Mouse (Mus musculus) right cerebral cortex, adult 2 months (tissue): Measurements from ENCODE around the gene Atp2a2.
"Not testable (repeated sequence)": the region's sequence is repeated elsewhere in the genome, so short reads cannot be mapped to it uniquely, and the experiment has no call there.

ENCODE experiments used
- DNase-seq, 2 experiments: peaks; one replicate each; pipeline ENCODE4 v3.0.0; 2021 to 2022; ENCODE audit warnings: low spot score in 2 of 2

The Atp2a2 gene

DNA sequence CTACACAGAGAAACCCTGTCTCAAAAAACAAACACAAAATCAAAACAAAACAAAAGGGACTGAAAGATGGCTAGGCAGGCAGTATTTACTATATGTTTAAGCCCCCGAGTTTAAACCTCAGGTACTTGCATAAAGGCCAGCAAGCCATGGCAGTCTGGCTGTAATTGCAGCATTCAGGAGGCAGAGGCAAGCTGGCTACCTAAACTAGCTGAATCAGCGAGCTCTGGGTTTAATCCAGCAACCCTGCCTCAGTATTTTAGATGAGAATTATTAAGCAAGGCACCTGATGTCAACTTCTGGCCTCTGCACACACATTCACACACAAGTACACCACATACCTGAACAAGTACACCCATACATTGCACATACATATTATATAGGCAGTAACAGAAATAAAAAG is 4.0 kb downstream of the Atp2a2 start:
- DNase-seq = peak in 1 of 2 experiments; percentile 26

DNA sequence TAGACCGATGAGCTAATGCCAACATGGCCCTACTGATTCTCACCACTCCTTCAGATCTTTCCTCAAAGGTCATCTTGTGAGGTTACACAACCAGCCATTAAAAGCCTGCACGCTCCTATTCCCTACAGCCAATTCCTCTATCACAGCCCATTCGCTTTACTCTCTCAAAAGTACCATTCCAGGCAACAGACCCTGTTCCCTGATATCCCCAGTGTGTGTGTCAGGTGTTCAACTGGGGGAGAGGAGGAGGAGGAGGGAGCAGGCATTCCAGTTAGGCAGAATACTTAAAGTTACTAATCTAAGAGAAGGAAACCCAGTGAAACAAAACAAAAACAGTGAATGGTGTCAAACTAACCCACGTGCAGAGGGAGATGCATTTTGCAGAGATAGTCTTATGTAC is 5.0 kb downstream of the Atp2a2 start:
- no peak for DNase-seq

DNA sequence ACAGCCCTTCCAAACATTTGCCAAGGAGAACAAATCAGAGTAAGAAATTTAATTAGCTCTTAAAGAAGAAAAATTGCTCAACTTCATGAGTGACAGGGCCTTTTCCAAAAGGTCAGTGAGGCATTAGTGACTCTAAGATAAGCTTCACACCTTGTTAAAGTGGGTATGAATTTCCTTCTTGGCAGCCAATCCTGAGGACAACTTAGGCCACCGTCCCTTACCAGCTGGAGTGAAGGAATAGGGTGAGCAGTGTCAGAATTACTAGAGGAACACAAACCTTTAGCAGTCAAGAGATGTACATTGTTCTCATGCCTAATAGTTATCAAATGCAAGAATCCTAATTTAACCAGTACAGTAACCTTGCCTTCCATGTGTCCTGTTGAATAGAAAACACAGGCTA is 7.6 kb downstream of the Atp2a2 start:
- no peak for DNase-seq

DNA sequence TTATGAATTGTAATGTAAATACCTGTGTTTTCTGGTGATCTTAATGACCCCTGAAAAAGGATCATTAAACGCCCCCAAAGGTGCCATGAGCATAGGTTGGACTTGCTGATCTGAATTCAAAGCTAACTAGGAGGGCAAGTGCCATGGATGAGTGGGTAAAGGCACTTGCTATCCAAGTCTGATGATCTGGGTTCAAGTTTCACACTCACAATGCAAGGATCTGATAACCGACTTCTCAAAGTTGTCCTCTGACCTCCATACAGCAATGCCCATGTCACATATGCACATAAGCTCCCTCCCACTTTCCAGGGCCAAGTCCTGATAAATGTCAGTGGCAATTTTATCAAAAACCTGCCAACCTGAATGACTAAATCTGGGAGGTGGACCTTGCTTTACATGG is 9.0 kb downstream of the Atp2a2 start:
- DNase-seq = no peak

DNA sequence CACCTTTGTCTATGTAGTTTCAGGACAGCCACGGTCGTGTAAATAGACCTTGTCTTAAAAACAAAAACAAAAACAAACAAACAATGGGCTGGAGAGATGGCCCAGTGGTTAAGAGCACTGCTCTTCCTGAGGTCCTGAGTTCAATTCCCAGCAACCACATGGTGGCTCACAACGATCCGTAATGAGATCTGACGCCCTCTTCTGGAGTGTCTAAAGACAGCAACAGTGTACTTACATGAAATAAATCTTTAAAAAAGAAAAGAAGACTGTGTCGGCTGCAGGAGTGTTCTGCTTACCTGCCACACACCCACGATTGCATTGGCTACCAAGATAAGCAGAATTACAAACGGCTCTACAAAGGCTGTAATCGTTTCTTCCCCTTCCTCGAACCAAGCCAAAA is 10.6 kb downstream of the Atp2a2 start:
- DNase-seq = no peak

DNA sequence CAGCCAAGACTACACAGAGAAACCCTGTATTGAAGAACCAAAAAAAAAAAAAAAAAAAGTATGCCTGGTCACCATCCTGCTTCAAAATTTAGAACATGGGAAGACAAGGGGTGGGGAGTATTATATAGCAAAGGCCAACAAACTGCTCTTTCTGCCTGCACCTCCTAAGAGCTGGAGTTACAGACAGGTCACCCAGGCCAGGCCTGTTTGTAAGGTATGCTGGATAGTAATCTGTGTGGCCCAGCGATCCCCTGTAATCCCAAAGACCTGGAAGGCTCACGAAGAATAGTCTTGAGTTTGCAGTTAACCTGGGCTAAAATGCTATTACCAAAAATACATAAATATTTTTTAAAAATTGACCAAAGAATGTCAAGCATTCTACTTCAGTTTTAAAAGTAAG is 11.9 kb downstream of the Atp2a2 start:
- no peak for DNase-seq

DNA sequence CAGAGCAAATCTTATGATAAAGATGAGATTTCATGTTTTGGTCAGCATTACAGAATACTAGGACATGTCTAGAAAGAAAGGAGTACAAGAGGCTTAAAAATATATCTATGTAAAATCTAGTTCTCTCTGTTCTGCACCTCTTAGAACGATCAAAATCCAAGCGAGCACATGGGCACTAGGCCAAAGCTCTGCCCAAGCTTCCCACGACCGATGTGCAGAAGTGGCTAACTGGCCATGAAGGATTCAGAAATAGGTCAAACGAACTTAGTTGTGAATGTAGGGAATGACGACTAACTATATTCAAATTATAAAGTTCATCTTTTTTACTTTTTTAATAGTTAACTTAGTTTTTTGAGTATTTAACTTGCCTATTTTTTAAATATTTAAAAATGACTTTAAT is 14.2 kb downstream of the Atp2a2 start:
- no peak for DNase-seq

DNA sequence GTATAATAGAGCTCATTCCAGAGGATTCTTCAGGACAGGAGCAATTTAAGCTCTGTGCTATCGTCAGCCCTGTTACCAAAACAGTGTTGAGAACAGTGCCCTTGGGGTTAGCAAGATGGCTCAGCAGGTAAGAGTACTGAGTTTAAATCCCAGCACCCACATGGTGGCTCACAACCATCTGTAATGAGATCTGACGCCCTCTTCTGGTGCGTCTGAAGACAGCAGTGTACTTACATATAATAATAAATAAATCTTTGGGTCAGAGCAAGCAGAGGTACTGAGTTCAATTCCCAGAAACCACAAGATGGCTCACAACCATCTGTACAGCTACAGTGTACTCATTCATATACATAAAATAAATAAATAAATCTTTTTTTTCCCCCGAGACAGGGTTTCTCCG is 15.8 kb downstream of the Atp2a2 start:
- not testable (repeated sequence) for DNase-seq

DNA sequence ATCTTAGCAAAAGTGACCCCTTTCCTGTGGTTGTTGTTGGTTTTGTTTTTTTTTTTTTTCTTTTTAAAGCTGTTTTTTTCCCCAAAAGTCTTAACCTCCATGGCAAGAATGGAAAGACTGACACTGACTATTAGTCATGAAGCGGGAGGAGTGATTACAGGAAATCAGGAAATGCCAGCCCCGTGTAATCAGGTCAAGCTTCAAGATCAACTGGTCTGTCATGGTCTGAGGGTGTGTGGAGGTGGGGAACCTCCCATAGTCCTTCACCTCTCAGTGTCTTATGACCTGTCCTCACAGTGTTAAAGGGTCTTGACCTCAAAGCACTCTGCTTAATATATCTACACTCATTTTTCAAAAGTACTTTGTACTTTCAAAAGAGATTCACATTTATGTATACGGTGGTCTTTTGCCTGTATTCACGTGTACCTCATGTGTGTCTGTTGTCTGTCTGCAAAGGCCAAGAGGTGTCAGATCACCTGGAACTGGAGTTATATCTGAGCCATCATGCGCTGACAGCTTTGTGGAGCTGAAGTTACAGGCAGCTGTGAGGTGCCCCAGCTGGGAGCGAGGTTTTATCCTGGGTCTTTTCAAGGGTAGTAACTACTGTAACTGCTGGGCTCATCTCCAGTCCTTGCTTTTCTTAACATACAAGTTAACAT is 19.2 kb downstream of the Atp2a2 start:
- DNase-seq = no peak

DNA sequence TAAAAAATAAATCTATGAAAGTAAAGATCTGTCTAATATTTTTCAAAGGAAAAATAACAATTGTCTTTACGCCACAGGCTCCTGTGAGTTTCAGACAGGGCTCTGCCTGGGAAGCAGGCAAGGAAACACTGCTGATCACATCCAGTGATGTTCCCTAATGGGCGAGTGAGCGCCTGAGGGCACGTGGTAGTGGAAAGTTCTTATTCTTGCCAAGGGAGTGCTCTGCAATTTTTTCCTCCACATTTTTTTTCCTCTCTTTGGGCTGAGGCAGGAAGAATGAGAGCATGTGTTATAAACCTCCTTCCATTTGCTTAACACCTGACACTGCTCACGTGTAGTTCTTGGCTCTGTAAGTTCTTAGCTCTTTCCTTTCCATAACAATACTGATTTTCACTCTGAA is 20.2 kb downstream of the Atp2a2 start:
- DNase-seq = no peak

DNA sequence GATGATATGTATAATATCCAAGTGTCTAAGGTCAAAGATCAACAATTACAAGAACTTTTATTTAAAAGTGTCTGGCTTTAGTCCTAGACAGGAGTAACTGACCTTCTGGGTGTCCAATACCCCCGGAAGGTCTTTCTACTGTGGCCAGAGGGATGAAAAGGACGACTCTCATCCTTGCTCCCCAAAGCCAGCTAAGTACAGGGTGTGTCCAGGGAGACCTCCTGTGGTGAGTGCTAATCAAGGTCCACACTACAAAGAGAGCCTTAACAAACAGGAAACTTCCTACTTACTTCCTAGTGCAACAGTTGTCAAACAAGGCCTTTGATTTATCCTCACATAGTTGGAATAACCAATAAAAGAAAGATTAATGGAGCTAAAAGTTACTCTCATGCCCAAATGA is 22.9 kb downstream of the Atp2a2 start:
- DNase-seq = no peak

DNA sequence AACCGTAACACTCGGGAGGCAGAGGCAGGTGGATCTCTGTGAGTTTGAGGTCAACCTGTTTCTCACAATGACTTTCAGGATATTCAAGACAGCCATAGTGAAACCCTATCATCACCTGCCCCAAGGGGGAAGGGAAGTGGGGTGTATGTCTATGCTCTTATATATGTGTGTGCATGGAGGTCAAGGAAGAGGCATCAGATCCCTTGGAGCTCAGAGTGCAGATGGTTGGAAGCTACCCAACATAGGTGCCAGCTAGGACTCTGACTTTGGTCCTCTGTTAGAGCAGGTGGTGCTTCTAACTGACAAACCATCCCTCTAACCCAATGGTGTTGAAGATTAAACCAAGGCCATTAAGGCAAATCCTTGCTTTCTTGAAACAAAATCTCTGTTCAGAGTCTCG is 24.5 kb downstream of the Atp2a2 start:
- DNase-seq = no peak

DNA sequence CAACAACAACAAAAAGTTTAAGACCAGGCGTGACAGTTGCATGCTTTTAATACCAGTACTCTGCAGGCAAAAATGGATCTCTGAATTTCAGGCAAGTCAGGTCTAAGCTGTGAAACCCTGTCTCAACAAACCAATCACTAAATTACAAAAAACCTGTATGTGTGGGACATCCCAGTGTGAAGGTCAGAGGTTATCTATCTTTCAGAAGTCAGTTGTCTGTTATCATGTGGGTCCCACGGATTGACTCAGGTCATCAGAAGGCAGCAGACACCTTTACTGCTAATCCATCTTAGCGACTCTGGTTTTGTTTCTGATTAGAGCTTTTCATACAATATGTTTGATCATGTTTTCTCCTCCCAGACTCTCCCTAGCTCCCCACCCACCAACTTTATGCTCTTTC is 25.9 kb downstream of the Atp2a2 start:
- DNase-seq = no peak

DNA sequence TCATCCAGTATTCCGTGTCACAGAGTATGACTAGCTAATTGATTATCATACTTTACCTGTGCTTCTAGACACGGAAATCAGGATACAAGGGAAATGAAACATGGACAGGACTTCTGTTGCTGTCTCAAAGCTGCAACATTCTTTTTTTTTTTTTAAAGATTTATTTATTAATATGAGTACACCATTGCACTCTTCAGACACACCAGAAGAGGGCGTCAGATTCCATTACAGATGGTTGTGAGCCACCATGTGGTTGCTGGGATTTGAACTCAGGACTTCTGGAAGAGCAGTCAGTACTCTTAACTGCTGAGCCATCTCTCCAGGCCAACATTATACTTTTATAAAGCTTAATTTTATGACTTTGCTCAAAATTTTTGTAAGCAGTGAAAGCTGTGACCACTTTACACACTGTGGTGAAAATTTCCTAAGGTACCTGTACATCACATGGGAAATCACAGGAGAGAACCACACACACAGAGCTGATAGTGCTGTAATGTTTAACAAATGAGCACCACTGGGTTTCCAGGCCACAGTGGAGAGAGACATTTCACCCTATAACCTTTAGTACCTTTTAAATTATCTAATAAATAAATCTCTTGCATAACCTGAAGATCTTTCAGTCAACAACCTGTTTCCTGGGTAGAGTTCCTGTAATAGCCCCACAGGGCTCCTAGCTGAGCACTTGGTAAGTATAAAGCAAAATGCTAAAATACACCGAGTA is 27.2 kb downstream of the Atp2a2 start:
- DNase-seq = no peak

DNA sequence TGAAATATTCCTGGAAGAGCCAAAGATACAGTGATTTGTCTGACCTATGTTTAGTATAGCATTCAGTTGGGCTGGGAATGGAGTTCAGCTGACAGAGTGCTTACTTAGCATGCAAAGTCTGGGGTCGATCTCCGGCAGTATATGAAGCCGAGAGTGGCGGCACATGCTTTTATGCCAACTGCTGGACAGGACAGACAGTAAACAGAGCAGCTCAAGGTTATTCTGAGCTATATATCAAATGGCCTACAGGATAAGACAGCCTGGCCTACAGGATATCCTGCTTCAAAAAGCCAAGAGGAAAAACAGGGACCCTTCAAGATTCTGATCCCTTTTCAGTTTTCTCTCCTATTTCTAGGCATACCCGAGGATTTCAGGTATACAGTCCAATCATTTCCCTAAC is 30.4 kb downstream of the Atp2a2 start:
- no peak for DNase-seq

DNA sequence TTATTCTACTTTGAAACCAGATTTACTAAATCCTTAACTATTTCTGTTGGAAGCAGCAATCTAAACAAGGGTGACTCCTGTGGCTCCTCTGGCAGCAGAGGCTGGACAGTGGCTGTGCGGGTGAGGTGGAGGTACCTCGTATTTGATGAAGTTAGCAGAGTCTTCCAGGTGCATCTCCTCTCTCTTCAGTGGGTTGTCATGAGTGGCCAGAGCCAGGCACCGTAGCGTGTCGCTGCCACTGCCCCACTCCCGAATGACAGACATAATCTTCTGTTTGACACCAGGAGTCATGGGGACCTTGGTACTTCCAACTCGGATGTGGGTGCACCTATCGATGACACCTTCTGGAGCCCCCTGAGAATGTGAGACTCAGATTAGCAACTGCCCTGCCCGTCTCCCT is 40.6 kb downstream of the Atp2a2 start:
- no peak for DNase-seq

DNA sequence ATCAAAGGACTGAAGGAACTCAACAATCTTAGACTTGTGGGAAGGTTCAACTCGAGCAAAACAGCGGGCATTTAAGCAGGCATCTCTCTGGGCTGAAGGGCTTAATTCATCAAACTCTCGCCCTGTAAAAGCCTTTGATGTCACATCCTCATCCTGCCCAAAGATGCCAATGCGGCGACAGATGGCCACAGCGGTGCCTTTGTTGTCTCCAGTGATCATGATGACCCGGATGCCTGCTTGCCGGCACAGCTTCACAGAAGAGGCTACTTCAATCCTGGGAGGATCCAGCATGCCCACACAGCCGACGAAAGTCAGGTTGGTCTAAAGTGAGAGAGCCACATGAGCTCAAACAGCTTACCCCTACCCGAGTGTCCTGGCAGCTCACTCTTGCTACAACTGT is 41.4 kb downstream of the Atp2a2 start:
- DNase-seq = no peak

DNA sequence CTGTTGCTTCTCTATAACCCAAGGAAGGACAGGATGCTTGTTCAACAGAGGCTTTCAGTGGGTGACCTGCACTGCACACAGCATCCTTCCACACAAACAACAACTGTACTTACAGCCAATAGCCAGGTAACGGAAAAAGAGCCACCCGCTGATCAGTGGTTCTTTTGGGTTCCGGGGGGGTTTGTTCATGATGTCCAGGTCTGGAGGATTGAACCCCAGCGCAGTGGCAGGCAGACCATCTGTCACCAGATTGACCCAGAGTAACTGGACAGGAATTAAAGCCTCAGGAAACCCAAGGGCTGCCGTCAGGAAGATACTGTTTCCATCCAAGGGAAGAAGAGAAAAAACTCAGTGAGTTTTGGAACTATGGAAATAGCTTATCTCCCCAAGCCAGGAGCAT is 42.7 kb downstream of the Atp2a2 start:
- DNase-seq = no peak

DNA sequence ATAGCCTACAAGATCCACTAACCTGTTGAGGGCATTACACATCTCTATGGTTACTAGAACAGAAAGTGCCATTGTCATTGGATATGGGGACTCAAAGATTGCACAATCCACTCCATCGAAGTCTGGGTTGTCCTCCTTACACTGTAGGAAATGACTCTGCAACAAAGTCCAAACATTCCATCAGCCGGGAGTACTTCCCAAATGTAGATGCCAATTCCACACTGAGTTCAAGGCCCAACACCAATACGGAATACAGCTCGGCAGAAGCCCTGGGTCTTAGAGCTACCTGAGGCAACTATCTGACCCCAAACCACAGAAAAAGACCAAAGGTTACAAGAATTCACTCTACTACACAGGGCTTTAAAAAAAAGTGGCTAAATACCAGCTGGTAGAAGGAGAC is 44.0 kb downstream of the Atp2a2 start:
- no peak for DNase-seq

DNA sequence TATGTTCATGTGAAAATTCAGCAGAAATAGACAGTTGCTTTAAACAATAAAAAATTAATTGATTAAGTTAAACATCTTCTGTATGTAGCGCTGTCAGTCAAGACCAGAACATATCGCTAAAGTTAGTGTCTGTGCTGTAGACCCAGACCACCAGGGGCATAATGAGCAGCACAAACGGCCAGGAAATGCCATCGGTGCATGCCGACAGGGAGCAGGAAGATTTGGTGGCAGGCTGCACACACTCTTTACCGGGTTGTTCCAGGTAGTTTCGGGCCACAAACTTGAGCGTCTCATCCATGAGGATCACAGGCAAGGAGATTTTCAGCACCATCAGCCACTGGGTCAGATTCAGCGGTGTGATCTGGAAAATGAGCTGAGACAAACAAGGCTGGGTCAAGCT is 45.0 kb downstream of the Atp2a2 start:
- not testable (repeated sequence) for DNase-seq

DNA sequence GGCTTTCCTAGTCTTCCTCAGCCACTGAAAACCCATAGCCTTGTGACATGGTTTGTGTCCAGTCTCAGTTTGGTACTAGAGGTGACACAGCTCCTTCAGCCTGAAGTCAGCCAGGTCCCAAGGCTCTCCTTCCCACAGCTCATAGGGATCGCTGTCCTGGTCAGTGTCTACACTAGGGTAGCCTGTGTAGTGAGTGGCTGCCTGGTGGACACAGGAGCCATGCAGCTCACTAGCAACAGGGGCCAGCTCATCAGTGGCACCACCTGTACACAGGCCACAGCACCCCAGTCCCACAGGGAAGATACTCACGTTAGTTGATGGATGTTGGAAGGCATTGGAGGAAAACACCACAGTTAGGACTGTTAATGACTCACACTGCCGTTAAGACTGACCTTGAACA is 46.4 kb downstream of the Atp2a2 start:
- DNase-seq = no peak

DNA sequence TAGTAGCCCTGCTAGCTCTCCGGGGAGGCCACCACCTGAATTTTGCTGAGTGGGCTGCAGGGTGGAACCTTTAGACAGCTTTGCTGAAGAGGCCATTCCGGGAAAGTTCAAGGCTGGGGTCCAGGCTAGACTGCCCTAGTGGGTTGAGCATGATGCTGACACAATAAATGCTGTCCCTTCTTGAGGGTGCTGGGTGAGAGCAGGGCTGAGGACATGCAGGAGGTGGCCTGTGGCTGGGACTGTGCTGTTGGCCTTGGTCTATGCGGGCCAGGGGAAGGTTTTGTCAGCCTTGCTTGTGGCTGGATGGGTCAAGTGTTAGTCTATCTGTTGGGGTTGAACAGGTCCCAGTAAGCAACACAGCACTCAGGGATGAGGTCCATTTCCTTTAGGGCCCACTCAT is 47.1 kb downstream of the Atp2a2 start:
- DNase-seq = no peak

DNA sequence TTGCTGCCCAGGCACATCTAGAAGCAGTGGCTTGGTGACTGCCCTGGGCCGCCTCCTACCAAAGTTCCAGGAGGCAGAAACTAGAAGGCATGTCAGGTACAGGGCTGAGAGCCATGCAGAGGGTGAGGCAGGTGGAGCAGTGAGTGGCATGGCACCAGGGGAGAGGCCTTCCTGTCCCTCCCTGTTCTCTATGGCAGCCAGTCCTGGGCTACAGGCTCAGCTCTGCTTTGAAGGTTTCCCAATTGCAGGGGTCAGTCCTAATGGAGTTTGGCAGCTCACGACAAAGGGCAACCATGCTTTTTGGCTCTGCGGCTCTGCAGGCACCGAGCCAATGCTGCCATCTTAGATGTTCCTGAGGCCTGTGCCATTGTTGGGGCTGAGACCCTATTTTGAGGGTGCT is 47.6 kb downstream of the Atp2a2 start:
- DNase-seq = no peak

DNA sequence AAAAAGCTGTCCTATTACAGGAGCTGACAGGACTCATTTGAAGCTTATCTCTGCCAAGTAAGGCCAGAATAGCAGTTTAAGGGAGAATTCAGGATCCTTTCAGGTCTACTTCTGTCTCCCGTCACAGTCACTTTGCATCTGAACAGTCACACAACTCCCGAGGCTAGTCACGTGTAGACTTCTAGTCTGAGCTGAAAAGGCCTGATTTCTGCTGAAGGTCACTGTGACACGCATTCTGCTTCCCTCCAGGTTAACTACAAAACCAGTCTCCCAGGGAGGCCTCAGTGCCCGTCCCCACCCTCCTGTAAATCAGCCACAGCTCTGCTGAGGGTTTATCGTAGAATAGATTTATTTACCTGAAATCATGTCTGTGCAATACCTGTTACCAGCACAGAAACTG is 48.8 kb downstream of the Atp2a2 start:
- no peak for DNase-seq
